Mouse (Mus musculus) embryonic facial prominence, embryonic 15.5 days (tissue): ENCODE results near the gene Rora. TPM values are rescaled to one million over a fixed set of nuclear protein-coding genes. Genes with fewer than 3 reads are reported as not detected.
A peak's percentile ranks its signal among the peaks of the same experiment; 100 is the strongest.

ENCODE experiments used
- ATAC-seq: fragments of 200-750 bp; cut with Nextera tagmentation; 2 replicates; pipeline ENCODE4 v1.8.0; 2017; ENCODE audit warnings: low read depth, moderate TSS enrichment; ENCODE audit not compliant: insufficient number of reproducible peaks, low FRiP score, low TSS enrichment
- H3K27ac ChIP-seq: fragments of 300-500 bp; sonication (generic); replicated peaks from 2 replicates; pipeline ENCODE4 v1.5.1; 2015; ENCODE audit warnings: mild to moderate bottlenecking, inconsistent platforms
- H3K27me3 ChIP-seq: fragments of 300-500 bp; sonication (generic); 2 replicates; pipeline ENCODE4 v1.6.1; 2015; ENCODE audit warnings: inconsistent platforms
- H3K36me3 ChIP-seq: fragments of 300-500 bp; sonication (generic); 2 replicates; pipeline ENCODE4 v1.6.1; 2015; ENCODE audit warnings: mild to moderate bottlenecking, inconsistent platforms
- H3K4me1 ChIP-seq: fragments of 300-500 bp; sonication (generic); 2 replicates; pipeline ENCODE4 v1.6.1; 2015; ENCODE audit warnings: inconsistent platforms
- H3K4me2 ChIP-seq: fragments of 300-500 bp; sonication (generic); replicated peaks from 2 replicates; pipeline ENCODE4 v1.6.1; 2015; ENCODE audit warnings: mild to moderate bottlenecking, inconsistent platforms
- H3K4me3 ChIP-seq: fragments of 300-500 bp; sonication (generic); replicated peaks from 2 replicates; pipeline ENCODE4 v1.5.1; 2015; ENCODE audit warnings: mild to moderate bottlenecking, inconsistent platforms
- H3K9ac ChIP-seq: fragments of 300-500 bp; sonication (generic); 2 replicates; pipeline ENCODE4 v1.6.1; 2015; ENCODE audit warnings: inconsistent platforms
- H3K9me3 ChIP-seq: fragments of 300-500 bp; sonication (generic); replicated peaks from 2 replicates; pipeline ENCODE4 v1.6.1; 2016; ENCODE audit warnings: inconsistent platforms
- WGBS: fragments of 180-500 bp; shearing (Covaris S2); methylation state at CpG from one replicate; pipeline ENCODE4 v1.1.7; 2015; 5-methylcytosine and 5-hydroxymethylcytosine counted together
- polyA plus RNA-seq: library from polyadenylated mRNA; unstranded; fragments of >200 nt; fragmentation: Nextera tagmentation; extraction: Ambion mirVana; gene quantifications from 2 replicates; pipeline ENCODE4 v1.2.1, GENCODE M21; 2015

Rora gene
- polyA plus RNA-seq, 1 experiment from 2014 or later, result 27.3 TPM

DNA sequence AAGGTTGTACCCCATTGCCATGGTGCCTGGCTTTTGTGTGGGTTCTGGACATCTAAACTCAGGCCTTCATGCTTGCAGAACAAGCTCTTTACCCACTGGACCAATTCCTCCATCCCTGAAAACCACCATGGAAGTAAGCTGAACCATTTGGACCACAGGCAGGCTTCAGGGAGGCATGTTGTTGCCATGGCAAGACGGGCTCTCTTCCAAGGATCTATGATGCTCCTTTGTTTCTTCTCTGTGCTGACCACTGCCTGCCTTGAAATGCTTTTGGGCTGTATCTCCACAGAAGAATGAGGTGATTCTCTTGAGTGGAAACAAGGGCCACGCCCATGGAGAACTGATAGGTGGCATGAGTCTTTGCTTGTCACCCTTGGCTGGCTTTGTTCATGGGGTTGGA is 473.0 kb downstream of the Rora start:
- no peak overlapping the region for H3K9ac ChIP-seq
- ATAC-seq, result no peak
- no peak overlapping the region for H3K4me2 ChIP-seq
- H3K36me3 ChIP-seq, result no peaks in the 10 kb centered on the region
- H3K4me1 ChIP-seq, result peaks cover 6% of the 10 kb centered on the region; the same call in 1 of the 2 replicates
- no peak overlapping the region for H3K27ac ChIP-seq
- WGBS, result 87% methylated on average over 2 of the region's 2 CpGs
- no peaks in the 10 kb centered on the region for H3K27me3 ChIP-seq
- H3K4me3 ChIP-seq, result no peak overlapping the region
- no peaks in the 10 kb centered on the region for H3K9me3 ChIP-seq

DNA sequence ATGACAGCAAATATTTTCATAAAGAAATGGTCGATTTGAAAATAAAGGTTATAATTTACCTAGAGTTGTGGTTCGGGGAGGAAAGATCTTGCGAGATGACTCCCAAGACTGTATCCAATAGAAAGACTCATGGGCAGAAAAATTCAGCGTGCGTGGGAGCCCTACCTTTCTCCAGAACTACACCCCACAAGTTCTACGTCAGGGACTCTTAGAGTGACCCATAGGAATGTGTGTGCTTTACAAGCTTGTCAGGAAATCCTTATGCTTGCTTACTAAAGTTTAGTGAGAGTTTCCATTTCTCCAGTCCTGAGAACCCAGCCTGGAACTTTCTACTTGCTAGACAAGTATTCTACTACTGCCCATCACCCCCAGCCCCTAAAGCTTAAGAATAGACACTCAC is 474.7 kb downstream of the Rora start:
- no peak overlapping the region for H3K4me3 ChIP-seq
- no peak for ATAC-seq
- H3K9me3 ChIP-seq, result no peaks in the 10 kb centered on the region
- H3K4me2 ChIP-seq, result no peak overlapping the region
- WGBS, result 84% methylated on average over 6 of the region's 6 CpGs
- H3K4me1 ChIP-seq, result peaks cover 15% of the 10 kb centered on the region
- H3K27me3 ChIP-seq, result no peaks in the 10 kb centered on the region
- H3K36me3 ChIP-seq, result no peaks in the 10 kb centered on the region
- H3K9ac ChIP-seq, result no peak overlapping the region
- H3K27ac ChIP-seq, result no peak overlapping the region

- no peaks in the 10 kb centered on the region for H3K27me3 ChIP-seq
- no peak overlapping the region for H3K4me2 ChIP-seq
- peaks cover 14% of the 10 kb centered on the region for H3K4me1 ChIP-seq
- peak overlapping the region; percentile 18 for H3K27ac ChIP-seq
- 43% methylated on average over 6 of the region's 6 CpGs for WGBS
- H3K9me3 ChIP-seq, result no peaks in the 10 kb centered on the region
- H3K4me3 ChIP-seq, result no peak overlapping the region
- ATAC-seq, result no peak
- H3K9ac ChIP-seq, result no peak overlapping the region
- no peaks in the 10 kb centered on the region for H3K36me3 ChIP-seq
These were observed 479.4 kb downstream of the Rora start for GRCm38 (mm10) chr9:69132995-69133394.

GRCm38 (mm10) chr9:69133696-69134095 is 480.1 kb downstream of the Rora start:
- peaks cover 14% of the 10 kb centered on the region for H3K4me1 ChIP-seq
- H3K9me3 ChIP-seq, result no peaks in the 10 kb centered on the region
- no peaks in the 10 kb centered on the region for H3K27me3 ChIP-seq
- no peaks in the 10 kb centered on the region for H3K36me3 ChIP-seq
- H3K4me2 ChIP-seq, result no peak overlapping the region
- H3K9ac ChIP-seq, result no peak overlapping the region
- ATAC-seq, result no peak
- H3K27ac ChIP-seq, result peak overlapping the region; percentile 18
- H3K4me3 ChIP-seq, result no peak overlapping the region
- WGBS, result 12% methylated on average over 7 of the region's 7 CpGs

DNA sequence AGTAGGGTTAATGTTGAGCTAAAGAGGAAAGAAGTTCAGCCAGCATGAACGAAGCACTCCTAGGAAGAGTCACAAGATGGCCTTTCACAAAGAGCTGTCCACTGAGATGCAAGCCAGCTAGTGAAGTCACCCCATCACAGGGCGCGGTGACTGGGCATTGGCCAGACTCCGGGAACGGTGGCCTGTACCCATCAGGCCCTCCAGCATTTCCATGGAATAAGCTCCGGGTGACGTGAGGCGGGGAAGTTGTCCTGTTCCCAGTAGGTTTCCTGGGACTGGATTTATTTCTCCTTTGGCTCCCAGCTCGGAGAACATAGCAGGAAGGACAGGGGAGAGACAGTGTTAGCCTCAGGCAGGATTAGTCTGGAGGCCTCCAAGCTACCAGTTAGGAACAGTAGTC is 481.0 kb downstream of the Rora start:
- Histone ChIP-seq H3K27ac (no peak overlapping the region), H3K36me3 (no peaks in the 10 kb centered on the region), H3K9ac (no peak overlapping the region), H3K4me2 (no peak overlapping the region), H3K4me1 (peaks cover 14% of the 10 kb centered on the region), H3K27me3 (no peaks in the 10 kb centered on the region), H3K9me3 (no peaks in the 10 kb centered on the region), H3K4me3 (no peak overlapping the region)
- WGBS, result 86% methylated on average over 9 of the region's 9 CpGs
- ATAC-seq, result no peak

- Histone ChIP-seq H3K36me3 (no peaks in the 10 kb centered on the region), H3K9me3 (no peaks in the 10 kb centered on the region), H3K4me2 (no peak overlapping the region), H3K9ac (no peak overlapping the region), H3K4me3 (no peak overlapping the region), H3K27ac (no peak overlapping the region), H3K4me1 (peaks cover 14% of the 10 kb centered on the region), H3K27me3 (no peaks in the 10 kb centered on the region)
- ATAC-seq, result no peak
- 90% methylated on average over 5 of the region's 5 CpGs for WGBS
These were observed 483.2 kb downstream of the Rora start for GRCm38 (mm10) chr9:69136821-69137220.

DNA sequence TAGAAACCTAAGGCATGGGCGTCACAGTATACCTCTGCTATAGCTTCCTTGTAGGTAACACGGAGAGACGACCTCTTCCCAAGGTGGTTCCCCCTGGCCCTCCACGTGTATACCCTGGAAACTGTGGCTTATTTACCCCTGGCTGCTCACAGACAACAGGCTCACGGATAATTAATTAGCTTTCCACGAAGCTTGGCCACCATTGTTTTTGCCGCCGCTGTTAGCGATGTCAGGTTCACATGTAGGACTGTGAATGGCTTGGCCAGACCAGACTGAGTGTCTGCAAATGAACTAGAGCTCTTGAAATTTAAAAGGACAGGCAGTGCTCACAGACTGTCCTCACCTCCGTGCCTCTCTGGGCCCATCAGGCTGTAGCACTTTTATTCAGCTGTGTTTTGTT is 483.8 kb downstream of the Rora start:
- no peak overlapping the region for H3K4me2 ChIP-seq
- H3K9ac ChIP-seq, result no peak overlapping the region
- 75% methylated on average over 10 of the region's 10 CpGs for WGBS
- ATAC-seq, result no peak
- H3K36me3 ChIP-seq, result no peaks in the 10 kb centered on the region
- H3K4me1 ChIP-seq, result peaks cover 14% of the 10 kb centered on the region
- H3K4me3 ChIP-seq, result no peak overlapping the region
- no peaks in the 10 kb centered on the region for H3K9me3 ChIP-seq
- H3K27ac ChIP-seq, result no peak overlapping the region
- H3K27me3 ChIP-seq, result no peaks in the 10 kb centered on the region

GRCm38 (mm10) chr9:69140144-69140543 is 486.6 kb downstream of the Rora start:
- Histone ChIP-seq H3K9ac (no peak overlapping the region), H3K27ac (no peak overlapping the region), H3K4me3 (no peak overlapping the region), H3K36me3 (no peaks in the 10 kb centered on the region), H3K4me2 (no peak overlapping the region), H3K4me1 (no peaks in the 10 kb centered on the region), H3K9me3 (no peaks in the 10 kb centered on the region), H3K27me3 (no peaks in the 10 kb centered on the region)
- 65% methylated on average over 6 of the region's 6 CpGs for WGBS
- no peak for ATAC-seq

GRCm38 (mm10) chr9:69141859-69142258 is 488.3 kb downstream of the Rora start:
- Histone ChIP-seq H3K36me3 (no peaks in the 10 kb centered on the region), H3K27me3 (no peaks in the 10 kb centered on the region), H3K4me2 (no peak overlapping the region), H3K9ac (no peak overlapping the region), H3K4me3 (no peak overlapping the region), H3K27ac (no peak overlapping the region), H3K4me1 (no peaks in the 10 kb centered on the region), H3K9me3 (no peaks in the 10 kb centered on the region)
- WGBS, result 74% methylated on average over 4 of the region's 4 CpGs
- no peak for ATAC-seq

- no peak overlapping the region for H3K9ac ChIP-seq
- no peak overlapping the region for H3K27ac ChIP-seq
- H3K27me3 ChIP-seq, result no peaks in the 10 kb centered on the region
- no peak overlapping the region for H3K4me3 ChIP-seq
- H3K4me2 ChIP-seq, result no peak overlapping the region
- H3K4me1 ChIP-seq, result peaks cover 14% of the 10 kb centered on the region; the same call in 1 of the 2 replicates
- no peaks in the 10 kb centered on the region for H3K9me3 ChIP-seq
- H3K36me3 ChIP-seq, result no peaks in the 10 kb centered on the region
- WGBS, result 95% methylated on average over 1 of the region's 1 CpGs
- ATAC-seq, result no peak
These were observed 493.4 kb downstream of the Rora start for GRCm38 (mm10) chr9:69146937-69147336.

- Histone ChIP-seq H3K4me2 (0 out of 2 replicates have a peak overlapping the region, but pooled peaks have one; percentile 12), H3K9ac (no peak overlapping the region), H3K4me1 (peaks cover 14% of the 10 kb centered on the region; the same call in 1 of the 2 replicates), H3K27ac (no peak overlapping the region), H3K9me3 (no peaks in the 10 kb centered on the region), H3K36me3 (no peaks in the 10 kb centered on the region), H3K4me3 (no peak overlapping the region), H3K27me3 (no peaks in the 10 kb centered on the region)
- no peak for ATAC-seq
- 26% methylated on average over 14 of the region's 14 CpGs for WGBS
These were observed 496.6 kb downstream of the Rora start for GRCm38 (mm10) chr9:69150224-69150623.

DNA sequence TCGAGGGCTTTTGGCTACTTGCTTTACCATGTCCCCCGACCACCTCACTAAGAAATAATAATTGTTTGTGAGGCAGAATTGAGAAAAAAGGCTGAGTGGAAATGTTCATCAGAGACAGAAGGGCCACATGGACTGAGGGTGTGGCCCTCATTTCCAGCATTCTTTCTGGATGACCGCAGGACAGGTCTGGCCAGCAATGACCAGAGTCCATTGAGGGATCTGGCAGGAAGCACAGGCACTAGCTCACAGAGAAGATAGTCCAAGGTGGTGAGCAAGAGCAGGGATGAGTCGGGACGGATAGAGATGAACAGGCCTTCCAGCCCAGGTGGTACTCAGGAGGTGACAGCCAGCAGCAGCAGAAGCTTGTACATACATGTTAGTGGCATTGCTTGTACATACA is 501.1 kb downstream of the Rora start:
- H3K27me3 ChIP-seq, result no peaks in the 10 kb centered on the region
- H3K27ac ChIP-seq, result no peak overlapping the region
- H3K4me2 ChIP-seq, result no peak overlapping the region
- H3K9me3 ChIP-seq, result no peaks in the 10 kb centered on the region
- no peak overlapping the region for H3K4me3 ChIP-seq
- no peak overlapping the region for H3K9ac ChIP-seq
- 82% methylated on average over 5 of the region's 5 CpGs for WGBS
- no peaks in the 10 kb centered on the region for H3K36me3 ChIP-seq
- ATAC-seq, result no peak
- H3K4me1 ChIP-seq, result peaks cover 14% of the 10 kb centered on the region; the same call in 1 of the 2 replicates
